Mouse (Mus musculus) CH12.LX (cell line): ENCODE measurements around the gene Naaladl1. TPM values are rescaled to one million over a fixed set of nuclear protein-coding genes. Genes with fewer than 3 reads are reported as not detected.
A peak's percentile ranks its signal among the peaks of the same experiment; 100 is the strongest.

Experiments
- DNase-seq: peaks from one replicate; pipeline ENCODE4 v3.0.0-alpha.2; 2013; ENCODE audit errors: extremely low read depth
- H3K27ac ChIP-seq: 2 replicates; pipeline ENCODE4 v1.5.1; 2012; ENCODE audit warnings: low read depth, mild to moderate bottlenecking, control low read depth, moderate library complexity; ENCODE audit not compliant: insufficient read depth
- H3K27me3 ChIP-seq: replicated peaks from 2 replicates; pipeline ENCODE3; 2012; ENCODE audit warnings: inconsistent platforms
- H3K36me3 ChIP-seq, 2 experiments: replicated peaks in 1 of 2; 2 replicates each; pipeline versions ENCODE3 to v1.6.1; 2012; ENCODE audit warnings: inconsistent platforms in 1 of 2, low read length in 1 of 2, mild to moderate bottlenecking in 1 of 2, mixed read lengths in 1 of 2, moderate library complexity in 1 of 2; ENCODE audit not compliant: control insufficient read depth in 1 of 2, insufficient read depth in 1 of 2
- H3K4me1 ChIP-seq, 2 experiments: 2 replicates each; pipeline ENCODE4 v1.6.1; 2012; ENCODE audit warnings: inconsistent platforms in 1 of 2, moderate library complexity in 1 of 2; ENCODE audit not compliant: insufficient read depth in 2 of 2, control insufficient read depth in 1 of 2
- H3K4me2 ChIP-seq: 2 replicates; pipeline ENCODE4 v1.6.1; 2012; ENCODE audit warnings: low read depth, mild to moderate bottlenecking, control low read depth; ENCODE audit not compliant: poor library complexity, insufficient read depth, severe bottlenecking
- H3K4me3 ChIP-seq, 3 experiments: fragments of 150-350 bp in 1 of 3; sonication (generic) in 1 of 3; replicated peaks in 1 of 3; 2 replicates each; pipeline versions ENCODE3 to v1.5.1; 2011 to 2012; ENCODE audit warnings: low read depth in 2 of 3, low read length in 2 of 3, mild to moderate bottlenecking in 2 of 3, moderate library complexity in 2 of 3, control low read depth in 1 of 3, improper control_type of control experiment in 1 of 3, inconsistent platforms in 1 of 3, mixed read lengths in 1 of 3; ENCODE audit not compliant: poor library complexity in 1 of 3
- H3K79me2 ChIP-seq: replicated peaks from 2 replicates; pipeline ENCODE4 v1.6.1; 2012; ENCODE audit warnings: mild to moderate bottlenecking, moderate library complexity; ENCODE audit not compliant: control insufficient read depth, poor library complexity, insufficient read depth, severe bottlenecking; ENCODE audit errors: extremely low read depth
- H3K9ac ChIP-seq: 2 replicates; pipeline ENCODE4 v1.6.1; 2012; ENCODE audit warnings: low read depth, mild to moderate bottlenecking, control low read depth, moderate library complexity; ENCODE audit not compliant: insufficient read depth
- H3K9me3 ChIP-seq: replicated peaks from 2 replicates; pipeline ENCODE3; 2012; ENCODE audit warnings: low read length, inconsistent platforms, mixed read lengths
- EP300 ChIP-seq: IDR thresholded peaks from 2 replicates; pipeline ENCODE4 v1.6.1; 2011; ENCODE audit warnings: low read length, improper control_type of control experiment
- GABPA ChIP-seq: IDR thresholded peaks from 2 replicates; pipeline ENCODE4 v1.6.1; 2012; ENCODE audit warnings: low read depth, low read length, improper control_type of control experiment, inconsistent platforms; ENCODE audit not compliant: insufficient replicate concordance
- HCFC1 ChIP-seq: IDR thresholded peaks from 2 replicates; pipeline ENCODE4 v1.6.1; 2012; ENCODE audit warnings: low read depth, mild to moderate bottlenecking, inconsistent platforms, low read length, improper control_type of control experiment
- JUN ChIP-seq: IDR thresholded peaks from 2 replicates; pipeline ENCODE4 v1.6.1; 2011; ENCODE audit warnings: low read depth, mild to moderate bottlenecking, low read length, improper control_type of control experiment, moderate library complexity; ENCODE audit not compliant: insufficient read depth
- JUND ChIP-seq: conservative IDR thresholded peaks from 2 replicates; pipeline ENCODE4 v1.6.1; 2011; ENCODE audit warnings: low read depth, low read length, improper control_type of control experiment
- KAT2A ChIP-seq: IDR thresholded peaks from 2 replicates; pipeline ENCODE4 v1.6.1; 2012; ENCODE audit warnings: low read length, improper control_type of control experiment, inconsistent platforms; ENCODE audit not compliant: insufficient replicate concordance
- MAFK ChIP-seq: IDR thresholded peaks from 2 replicates; pipeline ENCODE4 v1.6.1; 2011; ENCODE audit warnings: low read length, improper control_type of control experiment; ENCODE audit not compliant: insufficient replicate concordance
- MAX ChIP-seq: IDR thresholded peaks from 2 replicates; pipeline ENCODE4 v1.6.1; 2011; ENCODE audit warnings: low read length, improper control_type of control experiment
- MAZ ChIP-seq: IDR thresholded peaks from 2 replicates; pipeline ENCODE4 v1.6.1; 2012; ENCODE audit warnings: low read depth, mild to moderate bottlenecking, inconsistent platforms, low read length, improper control_type of control experiment, moderate library complexity
- MEF2A ChIP-seq: IDR thresholded peaks from 2 replicates; pipeline ENCODE4 v1.6.1; 2014; ENCODE audit warnings: low read depth, mild to moderate bottlenecking, inconsistent platforms, low read length, improper control_type of control experiment, borderline replicate concordance
- MYC ChIP-seq: IDR thresholded peaks from 2 replicates; pipeline ENCODE4 v1.6.1; 2011; ENCODE audit warnings: low read depth, mild to moderate bottlenecking, improper control_type of control experiment, low read length
- PAX5 ChIP-seq: IDR thresholded peaks from 2 replicates; pipeline ENCODE4 v1.6.1; 2012; ENCODE audit warnings: low read length, inconsistent platforms, mixed read lengths
- POLR2A ChIP-seq: IDR thresholded peaks from 2 replicates; pipeline ENCODE4 v1.6.1; 2011; ENCODE audit warnings: low read depth, mild to moderate bottlenecking, improper control_type of control experiment, low read length
- POLR2AphosphoS2 ChIP-seq: IDR thresholded peaks from 2 replicates; pipeline ENCODE4 v1.6.1; 2011; ENCODE audit warnings: low read depth, low read length, improper control_type of control experiment
- RCOR1 ChIP-seq: conservative IDR thresholded peaks from 2 replicates; pipeline ENCODE4 v1.6.1; 2012; ENCODE audit warnings: low read depth, mild to moderate bottlenecking, inconsistent platforms, low read length, improper control_type of control experiment
- SIN3A ChIP-seq: IDR thresholded peaks from 2 replicates; pipeline ENCODE4 v1.6.1; 2012; ENCODE audit warnings: low read length, improper control_type of control experiment, inconsistent platforms
- UBTF ChIP-seq: IDR thresholded peaks from 2 replicates; pipeline ENCODE4 v1.6.1; 2012; ENCODE audit warnings: low read depth, mild to moderate bottlenecking, inconsistent platforms, low read length, improper control_type of control experiment, moderate library complexity
- USF2 ChIP-seq: conservative IDR thresholded peaks from 2 replicates; pipeline ENCODE4 v1.6.1; 2011; ENCODE audit warnings: low read depth, low read length, improper control_type of control experiment
- ZC3H11A ChIP-seq: IDR thresholded peaks from 2 replicates; pipeline ENCODE4 v1.6.1; 2012; ENCODE audit warnings: low read depth, mild to moderate bottlenecking, inconsistent platforms, low read length, improper control_type of control experiment
- ZKSCAN1 ChIP-seq: IDR thresholded peaks from 2 replicates; pipeline ENCODE4 v1.6.1; 2012; ENCODE audit warnings: low read depth, inconsistent platforms, low read length, improper control_type of control experiment, borderline replicate concordance
- dilution Hi-C: fragments of 300-500 bp; cut with MboI; formaldehyde crosslinking; loops from 2 replicates; pipeline ENCODE4 v1.14.3; 2020; ENCODE audit warnings: low sequenced_read_pairs; ENCODE audit not compliant: extremely low pct_unique_long_range_greater_than_20kb, extremely low pct_ligation_motif_present
- in situ Hi-C: fragments of 300-500 bp; cut with MboI; formaldehyde crosslinking; loops from 3 replicates; pipeline ENCODE4 v1.14.3; 2019; ENCODE audit warnings: low sequenced_read_pairs, low pct_ligation_motif_present, low pct_unique_long_range_greater_than_20kb, mixed read lengths
- polyA plus RNA-seq: library from polyadenylated mRNA; unstranded; fragments of >175 nt; gene quantifications from 2 replicates; pipeline ENCODE4 v1.2.1, GENCODE M21; 2012; ENCODE audit warnings: low read depth; ENCODE audit not compliant: insufficient read length
- total RNA-seq, 2 experiments: library from RNA; depleted of rRNA; stranded (reverse); fragments of 300-350 nt in 1 of 2; fragments of >200 nt in 1 of 2; gene quantifications; 2 replicates each; pipeline ENCODE4 v1.2.3; 2012 to 2014

Naaladl1 gene
- total and polyA plus RNA-seq, 3 experiments = 0.24 to 1.9 (median 0.34) TPM

DNA sequence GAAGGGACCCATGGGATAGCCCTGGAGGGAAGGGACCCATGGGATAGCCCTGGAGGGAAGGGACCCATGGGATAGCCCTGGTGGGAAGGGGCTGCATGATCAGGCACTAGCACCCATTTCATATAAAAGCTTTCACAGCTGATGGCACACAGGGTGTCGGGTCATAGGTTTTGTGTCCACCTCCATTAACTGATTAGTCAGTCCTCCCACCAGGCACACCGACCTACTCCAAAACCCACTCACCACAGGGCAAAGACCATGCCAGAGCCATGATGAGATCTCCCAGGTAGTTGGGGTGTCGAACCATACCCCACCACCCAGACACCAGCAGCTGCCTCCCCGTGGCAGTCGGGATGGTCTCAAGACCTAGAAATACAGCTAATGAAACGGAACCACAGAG, 42.5 kb upstream of the Naaladl1 start:
- Histone ChIP-seq H3K9ac (no peak overlapping the region), H3K27me3 (no peaks in the 10 kb centered on the region), H3K4me2 (no peak overlapping the region), H3K4me3 (no peak overlapping the region), H3K4me1 (peaks cover 12 to 51% of the 10 kb centered on the region in 2 experiments), H3K9me3 (no peaks in the 10 kb centered on the region), H3K36me3 (peaks cover 13 to 32% of the 10 kb centered on the region in 2 experiments), H3K27ac (no peak overlapping the region), H3K79me2 (peaks cover 19% of the 10 kb centered on the region)
- no peak for DNase-seq
- TF ChIP-seq MEF2A = no peak
- dilution Hi-C loops = no loop called here
- in situ Hi-C loops = loop anchor here (10.0 kb wide), 1 partner anchor 98 kb away; the partner anchor contains the start of gene Pola2

GRCm38 (mm10) chr19:6066571-6066970, 39.0 kb upstream of the Naaladl1 start:
- in situ Hi-C loops (loop anchor here (10.0 kb wide), 1 partner anchor 102 kb away; the partner anchor contains the start of gene Pola2), dilution Hi-C loops (no loop called here)
- Histone ChIP-seq H3K9me3 (no peaks in the 10 kb centered on the region), H3K4me2 (peak overlapping the region; percentile 88), H3K4me3 (peak overlapping the region in 1 of 3 experiments; percentile 53), H3K36me3 (peaks cover 32 to 52% of the 10 kb centered on the region in 2 experiments), H3K9ac (no peak overlapping the region), H3K4me1 (peaks cover 14 to 44% of the 10 kb centered on the region in 2 experiments), H3K27ac (no peak overlapping the region), H3K27me3 (no peaks in the 10 kb centered on the region), H3K79me2 (peaks cover 5% of the 10 kb centered on the region)
- no peak for DNase-seq
- no peak for TF ChIP-seq PAX5
- TF ChIP-seq POLR2A = no peak
- no peak for TF ChIP-seq MAZ
- no peak for TF ChIP-seq USF2
- no peak for TF ChIP-seq SIN3A
- TF ChIP-seq GABPA = no peak
- no peak for TF ChIP-seq ZKSCAN1
- TF ChIP-seq JUN = no peak
- TF ChIP-seq POLR2AphosphoS2 = no peak
- TF ChIP-seq HCFC1 = no peak
- no peak for TF ChIP-seq MAFK
- TF ChIP-seq RCOR1 = no peak
- no peak for TF ChIP-seq MYC
- no peak for TF ChIP-seq MAX
- no peak for TF ChIP-seq KAT2A
- TF ChIP-seq EP300 = no peak
- TF ChIP-seq ZC3H11A = no peak
- TF ChIP-seq JUND = no peak
- TF ChIP-seq UBTF = no peak
